Mouse (Mus musculus) layer of hippocampus, adult 11-12 months (tissue): Measurements from ENCODE around the gene D1Pas1.

Experiments used
- DNase-seq: peaks from one replicate; pipeline ENCODE4 v3.0.0; 2022; ENCODE audit warnings: low spot score

D1Pas1 gene

GRCm38 (mm10) chr1:186967201-186967812 is at the start of gene D1Pas1:
TSS of gene D1Pas1 (plus strand) at chr1:186967416.
- no peak for DNase-seq

GRCm38 (mm10) chr1:186922489-186923370 is 44.5 kb upstream of the D1Pas1 start:
- no peak for DNase-seq

GRCm38 (mm10) chr1:186924027-186924426 is 43.2 kb upstream of the D1Pas1 start:
- DNase-seq = no peak

GRCm38 (mm10) chr1:186925411-186925810 is 41.8 kb upstream of the D1Pas1 start:
- DNase-seq = no peak

- no peak for DNase-seq
Observed at GRCm38 (mm10) chr1:186926316-186926949, 40.8 kb upstream of the D1Pas1 start.

GRCm38 (mm10) chr1:186926950-186927316 is 40.3 kb upstream of the D1Pas1 start:
- DNase-seq = no peak

- DNase-seq = no peak
Observed at GRCm38 (mm10) chr1:186927494-186927893, 39.7 kb upstream of the D1Pas1 start.

GRCm38 (mm10) chr1:186930160-186930887 is 36.9 kb upstream of the D1Pas1 start:
- no peak for DNase-seq

GRCm38 (mm10) chr1:186930888-186931233 is 36.4 kb upstream of the D1Pas1 start:
- DNase-seq = no peak

GRCm38 (mm10) chr1:186934205-186934604 is 33.0 kb upstream of the D1Pas1 start:
- DNase-seq = no peak

- DNase-seq = no peak
Observed at GRCm38 (mm10) chr1:186952381-186952780, 14.8 kb upstream of the D1Pas1 start.

- DNase-seq = no peak
Observed at GRCm38 (mm10) chr1:186954591-186954990, 12.6 kb upstream of the D1Pas1 start.

GRCm38 (mm10) chr1:186959380-186959779 is 7.8 kb upstream of the D1Pas1 start:
- no peak for DNase-seq

- DNase-seq = no peak
Observed at GRCm38 (mm10) chr1:186964143-186964875, 2.9 kb upstream of the D1Pas1 start.

GRCm38 (mm10) chr1:186967926-186968325 is 710 bp downstream of the D1Pas1 start:
- DNase-seq = no peak

GRCm38 (mm10) chr1:186976937-186977540 is 9.8 kb downstream of the D1Pas1 start:
- no peak for DNase-seq

GRCm38 (mm10) chr1:186977801-186978200 is 10.6 kb downstream of the D1Pas1 start:
- DNase-seq = no peak

- DNase-seq = no peak
Observed at GRCm38 (mm10) chr1:186979465-186979864, 12.2 kb downstream of the D1Pas1 start.

GRCm38 (mm10) chr1:186980503-186980902 is 13.3 kb downstream of the D1Pas1 start:
- DNase-seq = no peak

- DNase-seq = no peak
Observed at GRCm38 (mm10) chr1:186985131-186985530, 17.9 kb downstream of the D1Pas1 start.

GRCm38 (mm10) chr1:186986086-186986485 is 18.9 kb downstream of the D1Pas1 start:
- no peak for DNase-seq
